Mouse (Mus musculus): ENCODE data around the gene Rab4a.

Gene Rab4a

GRCm38 (mm10) chr8:123847546-123847945 lies 41.8 kb downstream of the Rab4a start:
- DNase-seq (ENCODE audit: low spot score) = no peak

GRCm38 (mm10) chr8:123849352-123849751 lies 43.6 kb downstream of the Rab4a start:
- DNase-seq (ENCODE audit: low spot score) = no peak

DNA sequence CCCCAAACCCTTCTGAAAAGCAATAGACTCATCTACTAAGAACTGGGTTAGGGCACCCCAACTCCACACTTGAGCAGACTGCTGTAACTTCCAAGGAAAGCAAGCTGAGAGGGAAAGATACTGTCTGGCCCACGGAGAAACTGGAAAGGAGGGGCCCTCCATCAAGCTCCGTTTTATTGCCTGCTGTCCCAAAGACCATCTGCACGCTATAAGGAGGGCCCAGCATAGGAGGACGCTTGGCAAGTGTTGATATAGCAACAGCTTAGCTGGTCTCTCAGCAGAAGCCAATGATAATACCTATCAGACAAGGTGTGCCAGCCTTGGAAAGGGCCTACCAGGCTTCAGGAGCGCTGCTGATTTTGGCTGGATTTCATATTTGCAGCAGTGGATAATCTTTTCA lies 45.8 kb downstream of the Rab4a start:
- no peak for DNase-seq (ENCODE audit: low spot score)

DNA sequence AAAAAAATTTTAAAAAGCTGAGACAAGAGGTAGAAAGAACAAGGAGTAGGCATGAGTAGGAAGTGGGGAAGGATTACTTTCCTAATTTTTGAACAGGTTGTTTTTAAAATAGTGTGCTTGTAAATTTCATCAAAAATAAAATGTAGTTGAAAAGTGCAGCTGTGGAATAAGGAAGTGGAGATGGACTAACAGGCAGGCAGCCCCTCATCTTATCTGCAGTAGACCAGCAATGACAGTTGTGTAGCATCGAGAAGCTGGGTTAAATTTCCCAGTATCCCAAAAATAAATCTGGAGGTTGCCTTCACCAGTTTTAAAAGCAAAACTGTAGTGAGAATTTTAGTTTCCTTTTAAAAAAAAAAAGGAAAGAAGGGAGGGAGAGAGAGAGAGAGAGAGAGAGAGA lies 48.5 kb downstream of the Rab4a start:
- no peak for DNase-seq (ENCODE audit: low spot score)

DNA sequence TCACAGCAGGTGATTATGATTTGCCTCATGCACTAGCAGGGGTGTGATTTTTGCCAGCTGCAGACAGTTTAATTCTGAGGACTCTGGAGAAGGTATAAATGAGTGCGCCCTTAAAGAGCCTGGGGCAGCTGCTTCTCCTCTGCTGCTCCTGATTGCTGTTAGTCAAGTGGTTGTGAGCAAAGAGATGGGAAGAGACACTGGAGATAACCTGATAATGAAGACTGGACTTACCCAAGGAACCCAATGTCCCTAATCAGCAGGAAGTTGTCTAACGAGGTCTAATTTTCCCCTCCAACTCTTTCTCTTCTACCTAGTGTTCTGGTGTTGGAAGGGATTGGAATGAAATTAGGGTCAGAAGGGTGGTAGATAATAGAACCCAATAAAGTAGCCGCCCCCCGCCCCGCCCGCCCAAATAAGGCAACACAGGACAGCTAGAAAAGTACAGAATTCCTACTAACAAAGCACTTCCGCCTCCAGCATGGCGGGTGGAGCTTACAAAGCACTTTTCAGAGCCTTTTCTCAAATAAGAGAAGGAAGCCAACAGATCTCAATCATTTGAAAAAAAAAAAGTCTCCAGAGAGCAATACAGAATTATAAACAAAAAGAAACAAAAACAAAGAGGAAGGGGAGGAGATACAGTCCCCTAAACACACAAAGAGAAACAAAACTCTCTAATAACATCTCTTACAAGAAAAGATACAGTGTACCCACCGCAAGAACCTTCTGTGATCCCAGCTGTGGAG lies 49.1 kb downstream of the Rab4a start:
- no peak for DNase-seq (ENCODE audit: low spot score)

GRCm38 (mm10) chr8:123857361-123857760 lies 51.6 kb downstream of the Rab4a start:
- no peak for DNase-seq (ENCODE audit: low spot score)

GRCm38 (mm10) chr8:123858574-123858940 lies 52.8 kb downstream of the Rab4a start:
- DNase-seq (ENCODE audit: low spot score) = peak; percentile 35

- peak; percentile 94 for DNase-seq (ENCODE audit: low spot score)
Measured at GRCm38 (mm10) chr8:123858941-123859647, 53.3 kb downstream of the Rab4a start.

DNA sequence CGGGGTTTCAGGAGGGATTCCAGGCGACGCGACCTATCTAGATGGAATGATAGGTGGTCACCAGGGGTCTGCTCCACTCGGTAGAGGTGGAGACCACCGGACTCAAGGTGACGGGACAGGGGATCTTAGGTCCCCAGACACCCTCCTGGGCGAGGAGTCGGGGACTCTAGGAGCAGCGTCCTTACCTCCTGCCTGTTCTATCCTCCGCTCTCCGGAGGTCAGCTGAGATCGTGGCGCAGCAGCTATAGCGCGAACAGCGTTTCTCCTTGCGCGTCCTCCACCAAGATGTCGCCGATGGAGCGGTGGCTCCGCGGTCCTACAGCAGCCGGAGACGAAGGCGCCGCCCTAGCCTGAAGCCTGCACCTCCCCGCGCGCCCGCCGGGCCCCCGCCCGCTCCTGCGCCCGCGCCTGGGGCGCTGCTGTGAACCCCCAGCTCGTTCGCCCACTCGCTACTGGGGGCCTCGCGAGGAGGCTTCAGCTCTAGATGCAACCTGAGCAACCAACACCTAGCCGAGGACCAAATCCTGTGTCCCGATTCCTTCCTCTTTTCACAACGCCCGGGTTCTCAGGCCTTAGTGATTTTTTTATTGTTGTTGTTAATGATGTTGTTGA lies 54.0 kb downstream of the Rab4a start, which contains the start of gene Ccsap:
TSS of gene Ccsap (minus strand) at position 562 of the 612 bp plus-strand sequence.
- peak; percentile 49 for DNase-seq (ENCODE audit: low spot score)

GRCm38 (mm10) chr8:123860386-123860785 lies 54.6 kb downstream of the Rab4a start:
- no peak for DNase-seq (ENCODE audit: low spot score)

GRCm38 (mm10) chr8:123865786-123866185 lies 60.0 kb downstream of the Rab4a start:
- no peak for DNase-seq (ENCODE audit: low spot score)

- no peak for DNase-seq (ENCODE audit: low spot score)
Measured at GRCm38 (mm10) chr8:123866971-123867370, 61.2 kb downstream of the Rab4a start.

GRCm38 (mm10) chr8:123872048-123872447 lies 66.3 kb downstream of the Rab4a start:
- no peak for DNase-seq (ENCODE audit: low spot score)

DNA sequence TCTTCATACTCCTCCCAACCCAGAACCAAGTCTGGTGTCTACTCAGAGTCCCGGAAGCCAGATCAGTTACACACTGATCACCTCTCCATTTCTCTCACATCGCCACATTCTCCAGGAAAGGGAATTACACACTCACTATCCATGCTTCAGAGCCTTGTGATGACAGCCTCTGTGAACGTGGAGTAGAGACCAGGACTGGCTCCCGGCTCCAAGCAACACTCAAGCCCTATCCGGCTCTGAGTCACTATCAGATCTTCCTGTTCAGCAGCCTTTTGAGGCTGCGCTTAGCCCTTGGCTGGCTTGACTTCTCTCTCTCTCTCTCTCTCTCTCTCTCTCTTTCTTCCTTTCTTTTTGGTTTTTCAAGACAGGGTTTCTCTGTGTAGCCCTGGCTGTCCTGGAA lies 67.6 kb downstream of the Rab4a start:
- no peak for DNase-seq (ENCODE audit: low spot score)

DNA sequence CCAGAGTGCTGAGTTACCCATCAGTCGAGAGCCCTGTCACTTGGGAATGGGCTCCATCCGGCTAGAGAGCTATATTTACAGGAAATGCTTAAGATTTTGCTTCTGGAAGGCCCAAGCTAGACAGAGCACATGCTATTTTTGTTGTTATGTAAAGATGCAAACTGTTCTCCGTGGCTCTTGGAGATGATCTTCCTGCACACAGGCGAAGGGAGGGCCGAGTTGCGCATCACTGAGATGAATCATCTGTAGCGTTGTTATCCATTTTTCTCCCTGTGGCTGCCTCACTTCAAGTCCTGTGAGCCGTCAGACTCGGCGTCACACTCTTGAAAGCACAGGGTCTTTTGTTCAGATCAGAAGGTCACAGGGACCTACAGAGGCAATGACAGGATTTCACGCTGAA lies 68.5 kb downstream of the Rab4a start:
- no peak for DNase-seq (ENCODE audit: low spot score)

- DNase-seq (ENCODE audit: low spot score) = no peak
Measured at GRCm38 (mm10) chr8:123877865-123878264, 72.1 kb downstream of the Rab4a start.

DNA sequence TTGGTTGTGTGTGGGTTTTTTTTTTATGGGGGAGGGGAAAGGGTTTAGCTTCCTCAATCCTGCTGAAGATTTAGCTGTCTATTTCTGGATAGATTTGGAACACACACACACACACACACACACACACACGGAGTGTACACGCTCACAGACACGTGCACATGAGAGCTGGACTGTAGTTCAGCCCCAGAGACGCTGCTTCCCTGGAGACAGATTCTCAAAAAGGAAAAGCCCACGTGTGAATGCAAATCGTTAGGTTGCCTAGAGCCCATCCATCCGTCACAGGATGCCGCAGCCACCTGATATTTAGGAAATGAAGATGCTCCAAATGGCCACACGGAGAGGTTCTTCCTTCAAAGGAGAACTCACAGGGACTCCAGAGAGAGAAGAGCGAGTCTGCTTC lies 74.5 kb downstream of the Rab4a start:
- no peak for DNase-seq (ENCODE audit: low spot score)

- DNase-seq (ENCODE audit: low spot score) = no peak
Measured at GRCm38 (mm10) chr8:123880821-123881350, 75.1 kb downstream of the Rab4a start.

GRCm38 (mm10) chr8:123882412-123882811 lies 76.6 kb downstream of the Rab4a start:
- DNase-seq (ENCODE audit: low spot score) = no peak

GRCm38 (mm10) chr8:123883094-123883493 lies 77.3 kb downstream of the Rab4a start:
- no peak for DNase-seq (ENCODE audit: low spot score)
